Mouse (Mus musculus): ENCODE measurements around the gene Clic6. TPM values are rescaled to one million over a fixed set of nuclear protein-coding genes. Genes with fewer than 3 reads are reported as not detected.

Clic6 gene
- total and polyA plus RNA-seq, 2 experiments from 2014 or later, result 3.5 to 6.2 TPM

GRCm38 (mm10) chr16:92578915-92579653 is 93.5 kb downstream of the Clic6 start:
- Histone ChIP-seq H3K36me3 (ENCODE audit: insufficient read depth) (no peaks in the 10 kb centered on the region), H3K4me1 (ENCODE audit: insufficient read depth) (no peaks in the 10 kb centered on the region), H3K4me2 (ENCODE audit: low read depth) (no peak overlapping the region), H3K27ac (ENCODE audit: low read depth, low read length) (no peak overlapping the region), H3K9me3 (ENCODE audit: low read length) (no peaks in the 10 kb centered on the region), H3K4me3 (ENCODE audit: low read depth, low read length) (no peak overlapping the region), H3K27me3 (ENCODE audit: insufficient read depth, low read length) (no peaks in the 10 kb centered on the region), H3K9ac (no peak overlapping the region)
- WGBS, result 84% methylated on average over 7 of the region's 7 CpGs
- ATAC-seq, result no peak
- TF ChIP-seq CTCF (IDR thresholded peaks at IDR 0.05; ENCODE audit: low read depth), result no peak
- DNase-seq, result no peak

- DNase-seq, result no peak
- no peaks in the 10 kb centered on the region for H3K9me3 ChIP-seq (ENCODE audit: low read length)
- H3K4me3 ChIP-seq (ENCODE audit: low read depth, low read length), result no peak overlapping the region
- no peaks in the 10 kb centered on the region for H3K27me3 ChIP-seq (ENCODE audit: insufficient read depth, low read length)
- WGBS, result 78% methylated on average over 10 of the region's 10 CpGs
- no peak for TF ChIP-seq CTCF (IDR thresholded peaks at IDR 0.05; ENCODE audit: low read depth)
- H3K9ac ChIP-seq, result no peak overlapping the region
- no peak overlapping the region for H3K27ac ChIP-seq (ENCODE audit: low read depth, low read length)
- no peaks in the 10 kb centered on the region for H3K36me3 ChIP-seq (ENCODE audit: insufficient read depth)
- H3K4me2 ChIP-seq (ENCODE audit: low read depth), result no peak overlapping the region
- no peak for ATAC-seq
- no peaks in the 10 kb centered on the region for H3K4me1 ChIP-seq (ENCODE audit: insufficient read depth)
Observed at GRCm38 (mm10) chr16:92580981-92581380, 95.4 kb downstream of the Clic6 start.

- ATAC-seq (no peak), DNase-seq (no peak)
- Histone ChIP-seq H3K27ac (ENCODE audit: low read depth, low read length) (no peak overlapping the region), H3K9ac (no peak overlapping the region), H3K27me3 (ENCODE audit: insufficient read depth, low read length) (no peaks in the 10 kb centered on the region), H3K36me3 (ENCODE audit: insufficient read depth) (no peaks in the 10 kb centered on the region), H3K9me3 (ENCODE audit: low read length) (no peaks in the 10 kb centered on the region), H3K4me3 (ENCODE audit: low read depth, low read length) (no peak overlapping the region), H3K4me1 (ENCODE audit: insufficient read depth) (no peaks in the 10 kb centered on the region), H3K4me2 (ENCODE audit: low read depth) (no peak overlapping the region)
- no peak for TF ChIP-seq CTCF (IDR thresholded peaks at IDR 0.05; ENCODE audit: low read depth)
- WGBS, result 86% methylated on average over 10 of the region's 10 CpGs
Observed at GRCm38 (mm10) chr16:92581767-92582166, 96.2 kb downstream of the Clic6 start.

- WGBS, result 86% methylated on average over 4 of the region's 4 CpGs
- Histone ChIP-seq H3K36me3 (ENCODE audit: insufficient read depth) (no peaks in the 10 kb centered on the region), H3K4me2 (ENCODE audit: low read depth) (no peak overlapping the region), H3K9me3 (ENCODE audit: low read length) (no peaks in the 10 kb centered on the region), H3K9ac (no peak overlapping the region), H3K27ac (ENCODE audit: low read depth, low read length) (no peak overlapping the region), H3K4me1 (ENCODE audit: insufficient read depth) (no peaks in the 10 kb centered on the region), H3K4me3 (ENCODE audit: low read depth, low read length) (no peak overlapping the region), H3K27me3 (ENCODE audit: insufficient read depth, low read length) (no peaks in the 10 kb centered on the region)
- no peak for TF ChIP-seq CTCF (IDR thresholded peaks at IDR 0.05; ENCODE audit: low read depth)
- DNase-seq (no peak), ATAC-seq (no peak)
Observed at GRCm38 (mm10) chr16:92587836-92588235, 102.3 kb downstream of the Clic6 start.

Other genes starting within 250 kb of the Clic6 start
- gene Kcne2, start 193.3 kb upstream of the Clic6 start, total RNA-seq (2014; rRNA removed), result 1.5 and 3.9 TPM in 2 replicates
- gene Kcne2, start 193.3 kb upstream of the Clic6 start, polyA plus RNA-seq (2015; fragmentation: Nextera tagmentation; extraction: Ambion mirVana), result 7.6 and 10.2 TPM in 2 replicates
- 24.7 and 27.5 TPM in 2 replicates for gene Smim11, start 184.4 kb upstream of the Clic6 start, total RNA-seq (2014; rRNA removed)
- 54.3 and 61.7 TPM in 2 replicates for gene Smim11, start 184.4 kb upstream of the Clic6 start, polyA plus RNA-seq (2015; fragmentation: Nextera tagmentation; extraction: Ambion mirVana)
- gene Fam243, start 164.3 kb upstream of the Clic6 start, total RNA-seq (2014; rRNA removed), result 0.15 TPM in 1 of 2 replicates, not detected in the other
- gene Fam243, start 164.3 kb upstream of the Clic6 start, polyA plus RNA-seq (2015; fragmentation: Nextera tagmentation; extraction: Ambion mirVana), result not detected in 2 replicates
- gene Kcne1, start 126.3 kb upstream of the Clic6 start, total RNA-seq (2014; rRNA removed), result not detected in 2 replicates
- not detected in 2 replicates for gene Kcne1, start 126.3 kb upstream of the Clic6 start, polyA plus RNA-seq (2015; fragmentation: Nextera tagmentation; extraction: Ambion mirVana)
- 72.3 and 83.8 TPM in 2 replicates for gene Rcan1, start 14.9 kb upstream of the Clic6 start, total RNA-seq (2014; rRNA removed)
- gene Rcan1, start 14.9 kb upstream of the Clic6 start, polyA plus RNA-seq (2015; fragmentation: Nextera tagmentation; extraction: Ambion mirVana), result 50.3 and 52.2 TPM in 2 replicates